Mouse (Mus musculus): ENCODE data around the gene Gm11361. TPM values are rescaled to one million over a fixed set of nuclear protein-coding genes. Genes with fewer than 3 reads are reported as not detected.
A peak's percentile ranks its signal among the peaks of the same experiment; 100 is the strongest.

Gene Gm11361
- 10 to 100 TPM; 72.9 to 73.9 TPM for total RNA-seq (2021)
- long read RNA-seq, experiment 1, partial matches to known transcripts = 0 of 3 reads
- long read RNA-seq, experiment 1, other reads (novel, unspliced or antisense) = 0 of 3 reads
- long read RNA-seq, experiment 2, partial matches to known transcripts = 0 of 1 reads
- long read RNA-seq, experiment 2, other reads (novel, unspliced or antisense) = 0 of 1 reads

DNA sequence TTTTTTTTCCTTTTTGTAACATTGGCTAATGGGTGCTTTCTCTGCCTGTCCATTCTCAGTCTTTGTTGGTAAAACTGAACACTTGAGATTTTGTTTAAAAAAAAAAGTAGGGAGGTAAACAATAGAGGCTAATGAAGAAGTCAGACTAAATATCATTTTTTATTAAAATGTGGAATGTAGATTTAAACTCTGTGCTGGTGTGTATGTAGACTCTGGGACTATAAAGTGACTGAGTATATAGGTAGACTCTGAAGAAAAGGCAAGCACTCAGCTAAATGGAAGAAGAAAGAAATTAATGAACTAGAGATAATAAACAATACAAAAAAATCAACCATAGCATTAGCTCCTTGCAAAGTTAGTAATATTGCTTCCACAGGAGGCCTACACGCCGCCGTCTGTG is at the start of gene Gm11361:
Gm11361 (plus strand) TSS at position 301 of the 400 bp plus-strand sequence.
- DNase-seq (ENCODE audit: low spot score in 2 of 2) = no peak
- intact Hi-C loops (cut with DNase I) = no loop called here

DNA sequence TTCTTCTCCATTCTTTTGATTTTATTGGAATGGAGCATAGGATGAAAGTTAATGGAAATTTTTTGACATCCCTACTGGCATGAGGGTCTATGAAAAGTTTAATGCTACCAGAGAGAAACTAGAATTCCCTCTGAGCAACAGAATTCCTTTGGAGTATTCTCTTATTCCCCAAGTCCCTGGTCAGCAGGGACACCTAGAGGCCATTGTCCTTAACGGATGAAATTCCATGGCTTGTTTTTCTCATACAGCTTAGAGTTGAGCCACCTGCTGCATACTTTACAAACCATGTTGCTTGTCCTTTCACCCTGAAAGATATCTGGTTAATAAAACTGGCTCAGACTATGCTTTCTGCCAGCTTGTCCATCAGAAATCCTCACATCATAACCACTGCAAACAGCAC is 7.1 kb downstream of the Gm11361 start:
- intact Hi-C loops (cut with DNase I) = no loop called here
- DNase-seq (ENCODE audit: low spot score in 2 of 2) = no peak

DNA sequence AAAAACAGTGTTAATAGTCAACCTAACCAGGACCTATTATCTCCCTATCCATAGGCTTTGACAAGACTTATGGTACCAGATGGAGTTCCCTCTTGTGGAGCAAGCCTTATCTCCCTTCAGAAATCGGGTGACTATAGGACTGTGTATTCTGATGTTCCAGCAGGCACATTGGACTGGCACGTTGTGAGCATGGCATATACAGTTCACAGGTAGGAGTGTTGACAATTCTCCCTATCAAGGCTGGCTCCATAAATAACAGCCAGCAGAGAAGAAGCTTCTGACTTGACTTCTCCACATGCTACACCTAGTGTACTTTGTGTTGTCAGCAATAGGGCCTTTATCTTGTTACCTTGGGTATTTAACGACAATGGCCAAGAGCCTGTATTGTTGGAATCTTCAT is 30.0 kb downstream of the Gm11361 start:
- intact Hi-C loops (cut with DNase I) = no loop called here
- DNase-seq (ENCODE audit: low spot score in 2 of 2) = no peak

DNA sequence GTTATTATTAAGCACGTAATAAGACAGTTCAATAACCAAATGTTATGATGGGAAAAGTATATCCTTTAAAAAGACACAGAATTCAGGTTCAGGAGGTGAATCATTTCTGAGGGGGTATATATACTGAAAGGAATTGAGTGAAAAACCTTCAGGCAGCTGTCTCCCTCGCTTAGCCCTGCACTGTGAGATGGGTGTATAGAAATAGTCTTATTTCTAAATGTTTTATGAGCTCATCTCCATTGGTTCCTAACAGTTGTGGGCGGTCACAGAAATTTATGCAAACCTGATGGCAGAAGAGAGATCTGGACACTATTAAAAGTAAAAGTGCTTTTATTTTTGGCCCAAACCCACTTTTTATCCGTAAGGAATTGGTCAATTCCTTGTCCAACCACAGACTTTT is 36.9 kb downstream of the Gm11361 start:
- peak in 1 of 2 experiments; percentile 26 for DNase-seq (ENCODE audit: low spot score in 2 of 2)
- intact Hi-C loops (cut with DNase I) = no loop called here

DNA sequence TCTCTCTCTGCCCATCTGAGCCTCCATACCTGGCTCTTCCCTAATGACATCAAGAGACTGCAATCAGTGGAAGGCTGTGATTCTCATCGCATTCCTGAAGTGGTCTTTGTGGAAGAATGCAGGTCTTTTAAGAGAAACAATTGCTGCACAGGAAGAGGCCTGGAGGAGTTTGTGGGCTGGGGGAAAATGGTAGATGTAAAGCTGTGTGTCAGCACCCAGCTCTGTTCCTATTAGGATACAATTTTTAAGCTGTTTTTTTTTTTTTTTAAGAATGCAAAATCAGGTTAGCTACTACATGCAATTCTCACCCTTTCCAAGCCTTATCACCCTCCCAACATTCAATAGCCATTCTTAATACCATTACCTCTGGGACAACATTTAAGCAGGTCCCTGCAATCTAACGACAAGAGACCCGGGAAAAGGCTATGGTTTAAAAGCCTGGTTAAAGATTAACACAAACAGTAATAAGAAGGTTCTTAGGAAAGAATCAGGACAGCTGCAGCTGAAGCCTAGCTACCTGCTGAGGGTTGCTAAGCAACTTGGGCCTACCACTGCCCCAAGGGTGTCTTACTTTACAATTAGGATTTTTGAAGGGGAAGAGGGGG is 37.5 kb downstream of the Gm11361 start:
- intact Hi-C loops (cut with DNase I) = no loop called here
- DNase-seq (ENCODE audit: low spot score in 2 of 2) = no peak

DNA sequence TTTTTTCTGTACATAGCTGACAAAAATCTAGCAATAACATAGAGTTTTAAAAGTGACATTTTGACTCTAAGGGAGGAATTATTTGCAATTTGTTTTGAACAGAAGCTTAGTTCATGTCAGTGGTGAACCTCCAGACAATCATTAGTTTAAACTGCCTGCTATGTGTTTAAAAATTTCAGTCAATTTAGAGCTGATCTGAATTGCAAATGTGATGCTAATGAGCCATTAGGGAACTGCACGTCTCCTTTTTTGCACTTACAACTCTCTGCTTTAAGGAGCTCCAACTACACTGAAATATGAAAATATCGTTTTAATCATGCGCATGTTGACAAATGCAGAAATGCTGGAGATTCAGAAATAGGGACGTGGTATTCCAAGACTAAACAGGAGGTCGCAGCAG is 38.2 kb downstream of the Gm11361 start:
- intact Hi-C loops (cut with DNase I) = no loop called here
- DNase-seq (ENCODE audit: low spot score in 2 of 2) = peak in 1 of 2 experiments; percentile 4

DNA sequence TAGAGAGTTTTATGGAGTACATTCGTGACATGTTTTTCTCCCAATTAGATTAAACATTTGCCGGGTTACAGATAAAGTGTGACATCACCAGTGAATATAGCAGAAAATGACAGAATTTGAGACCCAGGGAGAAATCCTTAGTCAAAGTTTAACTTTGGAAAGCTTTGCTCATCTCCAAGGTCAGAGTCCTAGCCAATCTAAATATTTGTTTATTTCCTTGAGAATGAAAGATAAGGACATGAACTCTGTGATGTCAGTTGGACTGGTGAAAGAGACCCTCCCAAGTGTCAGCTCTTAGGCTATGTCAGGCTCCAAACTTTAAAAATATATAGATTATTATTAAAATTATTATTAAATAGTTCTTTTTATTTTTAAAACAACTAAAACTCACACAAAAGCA is 39.8 kb downstream of the Gm11361 start:
- intact Hi-C loops (cut with DNase I) = no loop called here
- DNase-seq (ENCODE audit: low spot score in 2 of 2) = no peak

DNA sequence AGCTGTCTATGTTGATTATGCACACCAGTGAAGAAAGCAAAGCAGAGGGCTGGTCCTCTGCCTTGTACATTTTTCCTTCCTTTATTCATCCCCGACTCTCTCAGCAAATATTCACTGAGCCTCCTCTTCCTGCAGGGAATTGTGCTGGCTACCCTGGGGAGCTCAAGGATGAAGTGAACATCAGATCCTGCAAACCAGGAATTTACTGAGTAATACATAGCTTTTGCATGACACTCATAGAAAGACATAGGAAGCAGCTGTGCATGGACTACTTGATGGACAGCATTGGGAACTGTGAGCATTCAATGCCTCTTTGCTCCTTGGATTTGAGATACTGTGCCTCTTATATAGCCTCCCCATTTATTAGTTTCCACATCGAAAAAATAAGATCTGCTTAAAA is 40.2 kb downstream of the Gm11361 start:
- no peak for DNase-seq (ENCODE audit: low spot score in 2 of 2)
- intact Hi-C loops (cut with DNase I) = no loop called here

Other genes starting within 250 kb of the Gm11361 start
- not detected for gene Prl4a1, start 241.3 kb upstream of the Gm11361 start, total RNA-seq (2021)
- not detected for gene Prl5a1, start 115.0 kb upstream of the Gm11361 start, total RNA-seq (2021)